Mouse (Mus musculus) olfactory bulb, adult 2 months (tissue): ENCODE results near the gene B4galt3.

Experiments
- CTCF ChIP-seq: fragments of 200-500 bp; IDR thresholded peaks from 2 replicates; pipeline ENCODE4 v1.5.1; 2012; ENCODE audit warnings: low read depth, mild to moderate bottlenecking, low read length, moderate library complexity; ENCODE audit not compliant: insufficient read depth
- POLR2A ChIP-seq: fragments of 200-500 bp; IDR thresholded peaks from 2 replicates; pipeline ENCODE4 v1.6.1; 2012; ENCODE audit warnings: mild to moderate bottlenecking, low read depth, low read length, moderate library complexity; ENCODE audit not compliant: insufficient read depth

- TF ChIP-seq POLR2A (no peak), CTCF (peak; percentile 49)
These were observed 11.4 kb downstream of the B4galt3 start for GRCm38 (mm10) chr1:171281528-171281923.
